Mouse (Mus musculus) limb, embryonic 11.5 days (tissue): ENCODE measurements at regions not wholly inside any gene's neighbourhood (a gene's known extent, or its start where the extent isn't known, plus 50 kb on each side); places are given as distances from the start of the nearest gene placed in this dataset.

Experiments used
- ATAC-seq: fragments of 200-750 bp; cut with Nextera tagmentation; 2 replicates; pipeline ENCODE4 v1.8.0; 2017; ENCODE audit warnings: low read depth; ENCODE audit not compliant: insufficient number of reproducible peaks, low FRiP score, low TSS enrichment
- DNase-seq: peaks from one replicate; pipeline ENCODE4 v3.0.0-alpha.2; 2015; ENCODE audit warnings: low spot score
- H3K27ac ChIP-seq: fragments of 300-500 bp; sonication (generic); replicated peaks from 2 replicates; pipeline ENCODE4 v1.5.1; 2014; ENCODE audit warnings: low read depth, mild to moderate bottlenecking, low read length
- H3K27me3 ChIP-seq: fragments of 300-500 bp; sonication (generic); 2 replicates; pipeline ENCODE4 v1.6.1; 2014; ENCODE audit warnings: mild to moderate bottlenecking, low read length, mixed read lengths; ENCODE audit not compliant: control insufficient read depth, insufficient read depth
- H3K36me3 ChIP-seq: fragments of 300-500 bp; sonication (generic); 2 replicates; pipeline ENCODE4 v1.6.1; 2014; ENCODE audit warnings: mild to moderate bottlenecking, low read length, moderate library complexity, mixed read lengths; ENCODE audit not compliant: control insufficient read depth, insufficient read depth
- H3K4me1 ChIP-seq: fragments of 300-500 bp; sonication (generic); 2 replicates; pipeline ENCODE4 v1.6.1; 2014; ENCODE audit warnings: low read length, mixed read lengths; ENCODE audit not compliant: control insufficient read depth, insufficient read depth
- H3K4me2 ChIP-seq: fragments of 300-500 bp; sonication (generic); 2 replicates; pipeline ENCODE4 v1.6.1; 2014; ENCODE audit warnings: low read depth, mild to moderate bottlenecking, moderate library complexity; ENCODE audit not compliant: severe bottlenecking
- H3K4me3 ChIP-seq: fragments of 300-500 bp; sonication (generic); 2 replicates; pipeline ENCODE4 v1.5.1; 2014; ENCODE audit warnings: low read depth, low read length
- H3K9ac ChIP-seq: fragments of 300-500 bp; sonication (generic); 2 replicates; pipeline ENCODE4 v1.6.1; 2014; ENCODE audit warnings: mild to moderate bottlenecking, low read length
- H3K9me3 ChIP-seq: fragments of 300-500 bp; sonication (generic); 2 replicates; pipeline ENCODE4 v1.6.1; 2016; ENCODE audit warnings: low read length; ENCODE audit not compliant: control insufficient read depth
- WGBS: fragments of 180-500 bp; shearing (Covaris S2); extraction: QIAGEN DNeasy Blood & Tissue Kit; methylation state at CpG from one replicate; pipeline ENCODE4 v1.1.7; 2014; 5-methylcytosine and 5-hydroxymethylcytosine counted together

DNA sequence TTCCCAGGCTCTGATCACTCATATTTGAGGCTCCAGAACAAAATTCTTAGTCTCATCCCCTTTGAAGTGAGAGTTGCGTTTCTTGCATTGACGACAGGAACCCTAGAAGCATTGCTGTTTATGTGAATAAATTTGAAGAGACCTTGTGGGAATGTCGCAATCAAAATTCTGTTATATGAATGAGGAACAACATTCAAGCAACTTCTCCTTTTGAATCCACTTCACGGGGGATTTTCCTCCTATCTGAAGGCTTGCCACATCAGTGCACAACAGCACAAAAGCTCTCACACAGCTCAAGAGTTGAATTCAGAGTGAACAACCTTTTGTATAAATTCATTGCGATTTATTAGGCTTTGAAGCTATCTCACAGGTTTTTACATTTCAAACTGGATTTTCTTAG, 360.2 kb upstream of the Fbxo33 start:
- Histone ChIP-seq H3K36me3 (no peaks in the 10 kb centered on the region), H3K27ac (no peak overlapping the region), H3K4me2 (no peak overlapping the region), H3K4me1 (no peaks in the 10 kb centered on the region), H3K9ac (no peak overlapping the region), H3K4me3 (no peak overlapping the region), H3K27me3 (no peaks in the 10 kb centered on the region), H3K9me3 (no peaks in the 10 kb centered on the region)
- ATAC-seq, result no peak
- DNase-seq, result no peak
- 87% methylated on average over 5 of the region's 5 CpGs for WGBS

DNA sequence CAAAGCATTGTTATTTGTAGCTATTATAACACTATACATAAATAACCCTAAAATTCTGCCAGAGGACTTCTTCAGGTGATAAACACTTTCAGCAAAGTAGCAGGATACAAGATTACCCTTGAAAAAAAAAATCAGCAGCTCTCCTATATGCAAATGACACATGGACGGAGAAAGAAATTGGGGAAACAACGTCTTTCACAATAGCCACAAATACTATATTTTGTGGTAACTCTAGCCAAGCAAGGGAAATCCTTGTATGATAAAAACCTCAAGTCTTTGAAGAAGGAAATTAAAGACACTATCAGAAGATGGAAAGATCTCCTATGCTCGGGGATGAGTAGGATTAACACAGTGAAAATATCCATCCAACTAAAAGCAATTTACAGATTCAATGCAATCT, 344.4 kb upstream of the Fbxo33 start:
- 84% methylated on average over 3 of the region's 3 CpGs for WGBS
- H3K9ac ChIP-seq, result no peak overlapping the region
- H3K27ac ChIP-seq, result no peak overlapping the region
- H3K27me3 ChIP-seq, result no peaks in the 10 kb centered on the region
- no peak for ATAC-seq
- no peaks in the 10 kb centered on the region for H3K9me3 ChIP-seq
- no peak overlapping the region for H3K4me3 ChIP-seq
- no peaks in the 10 kb centered on the region for H3K4me1 ChIP-seq
- H3K36me3 ChIP-seq, result no peaks in the 10 kb centered on the region
- no peak overlapping the region for H3K4me2 ChIP-seq
- DNase-seq, result no peak

DNA sequence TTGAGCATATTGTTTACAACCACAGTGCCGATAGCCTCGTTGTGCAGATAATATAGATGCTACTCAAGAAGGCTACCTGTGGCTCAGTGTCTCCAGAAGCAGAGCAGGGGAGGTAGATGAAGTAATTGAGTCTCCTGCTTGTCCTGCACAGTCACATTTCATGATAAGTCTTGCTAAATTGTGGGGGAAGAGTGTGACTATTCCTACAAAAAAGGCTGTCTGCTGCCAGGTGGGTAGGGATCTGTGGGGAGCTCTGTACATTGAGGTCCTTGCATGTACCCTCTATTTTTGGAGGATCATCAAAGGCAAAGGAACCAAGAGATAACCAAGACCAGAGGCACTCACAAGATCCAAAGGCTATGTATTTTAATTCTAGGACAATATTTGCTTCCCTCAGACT, 320.3 kb upstream of the Fbxo33 start:
- H3K4me1 ChIP-seq, result no peaks in the 10 kb centered on the region
- 81% methylated on average over 2 of the region's 2 CpGs for WGBS
- no peak overlapping the region for H3K27ac ChIP-seq
- ATAC-seq (no peak), DNase-seq (no peak)
- H3K4me3 ChIP-seq, result no peak overlapping the region
- no peaks in the 10 kb centered on the region for H3K27me3 ChIP-seq
- no peaks in the 10 kb centered on the region for H3K9me3 ChIP-seq
- no peaks in the 10 kb centered on the region for H3K36me3 ChIP-seq
- H3K4me2 ChIP-seq, result no peak overlapping the region
- H3K9ac ChIP-seq, result no peak overlapping the region

DNA sequence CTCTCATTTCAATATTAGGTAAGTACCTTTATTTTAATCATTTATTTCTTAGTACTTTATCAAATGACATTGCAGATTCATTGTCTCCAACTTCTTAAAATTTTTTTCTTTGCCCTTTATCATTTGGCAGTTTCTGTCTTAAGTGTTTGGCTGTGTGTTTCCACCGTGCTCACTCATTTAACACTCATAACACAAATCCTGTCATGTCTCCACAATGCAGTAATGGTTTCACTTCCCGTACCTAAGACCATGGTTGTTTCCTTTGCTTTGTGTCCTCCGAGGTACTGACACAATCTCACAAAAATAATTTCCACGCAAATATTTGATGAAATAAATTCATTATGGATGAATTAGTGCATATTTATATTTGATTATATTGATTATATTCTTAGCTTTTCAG, 311.0 kb upstream of the Fbxo33 start:
- DNase-seq (no peak), ATAC-seq (no peak)
- Histone ChIP-seq H3K27me3 (no peaks in the 10 kb centered on the region), H3K4me2 (no peak overlapping the region), H3K9me3 (no peaks in the 10 kb centered on the region), H3K36me3 (no peaks in the 10 kb centered on the region), H3K9ac (no peak overlapping the region), H3K27ac (no peak overlapping the region), H3K4me1 (no peaks in the 10 kb centered on the region), H3K4me3 (no peak overlapping the region)
- 87% methylated on average over 4 of the region's 4 CpGs for WGBS

DNA sequence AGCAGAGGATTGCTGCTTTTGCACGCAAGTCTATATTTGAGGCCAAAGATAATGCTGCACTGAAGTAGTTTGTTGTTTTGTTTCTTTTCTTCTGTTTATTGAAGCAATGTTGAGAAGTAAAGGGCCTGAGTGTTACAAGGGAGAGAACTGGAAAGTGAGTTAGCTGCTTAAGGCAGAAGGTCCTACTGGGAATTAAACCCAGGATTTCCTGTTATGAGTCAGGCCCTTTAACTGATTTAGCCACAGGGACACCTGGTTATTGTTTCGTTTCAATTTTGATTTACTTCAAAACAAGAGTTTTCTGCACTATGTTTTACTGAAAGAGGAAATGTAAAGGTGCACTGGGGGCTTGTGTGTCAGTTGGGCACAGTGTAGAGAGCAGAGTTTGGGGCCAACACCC, 303.8 kb upstream of the Fbxo33 start:
- no peaks in the 10 kb centered on the region for H3K9me3 ChIP-seq
- no peaks in the 10 kb centered on the region for H3K4me1 ChIP-seq
- H3K4me2 ChIP-seq, result no peak overlapping the region
- H3K9ac ChIP-seq, result no peak overlapping the region
- H3K27me3 ChIP-seq, result no peaks in the 10 kb centered on the region
- no peaks in the 10 kb centered on the region for H3K36me3 ChIP-seq
- H3K27ac ChIP-seq, result no peak overlapping the region
- H3K4me3 ChIP-seq, result no peak overlapping the region
- DNase-seq, result no peak
- WGBS, result 80% methylated on average over 2 of the region's 2 CpGs
- ATAC-seq, result no peak

DNA sequence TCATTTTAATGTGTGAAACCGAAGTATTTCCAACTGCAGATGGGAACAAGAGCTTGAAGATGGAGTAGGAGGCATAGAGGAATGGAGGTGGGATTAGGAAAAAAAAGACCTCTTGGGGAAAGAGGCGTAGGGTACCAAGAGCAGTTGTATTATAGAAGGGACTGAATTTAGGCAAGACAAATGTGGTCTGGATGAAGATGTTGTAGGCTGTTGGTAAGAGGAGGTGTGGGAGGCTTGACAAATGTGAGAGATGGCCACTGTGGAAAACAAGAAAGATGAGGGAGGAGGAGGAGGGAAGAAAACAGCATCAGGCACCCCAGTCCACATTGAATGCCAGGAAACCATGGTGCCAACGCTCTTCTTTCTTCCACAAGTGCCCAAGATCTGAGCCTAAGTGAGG, 302.4 kb upstream of the Fbxo33 start:
- 94% methylated on average over 3 of the region's 3 CpGs for WGBS
- Histone ChIP-seq H3K9me3 (no peaks in the 10 kb centered on the region), H3K4me1 (no peaks in the 10 kb centered on the region)

DNA sequence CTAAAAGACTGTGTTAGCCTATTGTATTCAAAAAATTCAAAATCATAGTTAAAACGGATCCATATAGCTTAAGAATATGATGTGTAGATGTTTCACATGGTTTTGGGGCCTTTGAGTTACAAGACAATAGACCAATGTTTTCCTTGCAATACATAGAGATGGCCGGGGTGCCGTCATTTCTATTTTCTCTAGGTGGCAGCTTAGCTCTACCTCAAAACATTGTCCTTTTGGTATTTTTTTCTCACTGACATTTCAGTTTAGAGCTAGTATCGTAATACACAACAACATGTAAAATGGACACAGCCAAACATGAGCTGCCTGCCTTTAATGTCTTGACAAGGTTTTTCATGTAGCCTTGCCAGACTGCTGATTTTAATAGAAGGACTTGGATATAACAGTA, 290.3 kb upstream of the Fbxo33 start:
- Histone ChIP-seq H3K4me1 (no peaks in the 10 kb centered on the region), H3K4me2 (no peak overlapping the region), H3K9me3 (no peaks in the 10 kb centered on the region), H3K4me3 (no peak overlapping the region), H3K9ac (no peak overlapping the region), H3K27ac (no peak overlapping the region), H3K36me3 (no peaks in the 10 kb centered on the region), H3K27me3 (no peaks in the 10 kb centered on the region)
- WGBS, result 90% methylated on average over 4 of the region's 4 CpGs
- ATAC-seq (no peak), DNase-seq (no peak)

More for the DNA sequence above, 302.4 kb upstream of the Fbxo33 start:
- Histone ChIP-seq H3K36me3 (no peaks in the 10 kb centered on the region), H3K4me3 (no peak overlapping the region), H3K4me2 (no peak overlapping the region), H3K27ac (no peak overlapping the region), H3K27me3 (no peaks in the 10 kb centered on the region), H3K9ac (no peak overlapping the region)
- DNase-seq (no peak), ATAC-seq (no peak)

DNA sequence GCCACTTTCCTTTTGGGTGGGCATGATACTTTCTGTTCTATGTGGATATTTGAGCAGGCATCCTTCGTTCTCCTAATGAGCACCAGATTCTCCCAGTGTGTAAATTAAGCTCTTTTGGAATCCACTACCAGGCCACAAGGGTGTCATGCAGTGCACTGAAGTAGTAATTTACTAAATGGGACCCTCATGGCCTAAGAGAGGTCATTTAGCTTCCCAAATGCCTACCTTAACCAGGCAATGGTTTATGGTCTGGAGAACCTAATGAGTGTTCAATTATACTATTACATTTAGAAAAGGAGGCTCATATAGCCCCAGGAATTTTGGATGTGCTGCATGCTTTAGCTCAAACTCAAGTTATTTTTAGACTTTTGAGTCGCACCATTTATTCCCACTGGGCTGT, 289.6 kb upstream of the Fbxo33 start:
- no peaks in the 10 kb centered on the region for H3K4me1 ChIP-seq
- no peaks in the 10 kb centered on the region for H3K9me3 ChIP-seq
- no peaks in the 10 kb centered on the region for H3K27me3 ChIP-seq
- H3K36me3 ChIP-seq, result no peaks in the 10 kb centered on the region
- H3K4me3 ChIP-seq, result no peak overlapping the region
- H3K27ac ChIP-seq, result no peak overlapping the region
- 26% methylated on average over 2 of the region's 2 CpGs for WGBS
- ATAC-seq (no peak), DNase-seq (no peak)
- no peak overlapping the region for H3K9ac ChIP-seq
- no peak overlapping the region for H3K4me2 ChIP-seq

DNA sequence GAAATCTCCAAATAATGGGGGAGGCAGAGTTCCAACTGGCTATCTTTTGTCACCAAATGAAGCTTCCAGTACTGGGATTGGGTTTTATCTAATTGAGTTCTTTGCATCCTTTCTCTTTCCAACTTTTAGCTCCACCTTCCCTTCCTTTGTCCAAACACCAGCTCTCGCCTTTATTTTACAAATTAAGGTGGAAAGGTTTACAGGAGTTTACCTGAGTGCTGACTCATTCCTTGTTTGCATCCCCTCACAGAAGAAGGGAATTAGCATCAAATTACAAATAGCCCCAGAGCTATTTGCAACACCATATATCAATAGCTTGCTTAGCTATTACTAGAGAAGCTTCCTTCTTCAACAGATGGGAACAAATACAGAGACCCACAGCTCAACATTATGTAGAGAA, 287.9 kb upstream of the Fbxo33 start:
- no peaks in the 10 kb centered on the region for H3K36me3 ChIP-seq
- H3K27ac ChIP-seq, result no peak overlapping the region
- no peak overlapping the region for H3K4me3 ChIP-seq
- DNase-seq (no peak), ATAC-seq (no peak)
- H3K9me3 ChIP-seq, result no peaks in the 10 kb centered on the region
- H3K27me3 ChIP-seq, result no peaks in the 10 kb centered on the region
- no peaks in the 10 kb centered on the region for H3K4me1 ChIP-seq
- H3K9ac ChIP-seq, result no peak overlapping the region
- H3K4me2 ChIP-seq, result no peak overlapping the region
- 45% methylated on average over 1 of the region's 1 CpGs for WGBS
